Comparison of ENCODE assay signal across 8 mouse cellular contexts in genomic region chr2:90846955-90847680, GRCm38 (mm10). TPM values are rescaled to one million over a fixed set of nuclear protein-coding genes. Genes with fewer than 3 reads are reported as not detected.
DNase-seq lines count a peak whose midpoint lies in the region; ATAC-seq lines count a peak whose summit lies in the region.

Mtch2 (plus strand) TSS chr2:90847155.

- DNase-seq in c-Kit-negative CD71-positive TER-119-positive erythroid progenitor cells, embryonic 14.5 days (ENCODE audit: low read depth, low spot score): peak; percentile 96
- peak; percentile 90 for DNase-seq in fibroblast of lung, adult 2 months (ENCODE audit: low read depth)
- DNase-seq in kidney, postnatal 14 days: peak; percentile 99
- DNase-seq in liver, embryonic 13.5 days: peak; percentile 98
- peak; percentile 97 for DNase-seq in neural tube, embryonic 10.5 days (ENCODE audit: extremely low spot score, low spot score)

- H3K9me3 ChIP-seq in heart, embryonic 14.5 days (ENCODE audit: control insufficient read depth, low read length): no peaks in the 10 kb centered on the region
- no peaks in the 10 kb centered on the region for H3K9me3 ChIP-seq in liver, embryonic 13.5 days (replicated peaks)
- H3K9me3 ChIP-seq in stomach, embryonic 16.5 days (replicated peaks; ENCODE audit: control insufficient read depth, low read length): no peaks in the 10 kb centered on the region

- H3K27me3 ChIP-seq in heart, embryonic 14.5 days (ENCODE audit: control insufficient read depth, insufficient read depth, low read length): no peaks in the 10 kb centered on the region
- no peaks in the 10 kb centered on the region for H3K27me3 ChIP-seq in liver, embryonic 13.5 days
- no peaks in the 10 kb centered on the region for H3K27me3 ChIP-seq in stomach, embryonic 16.5 days (ENCODE audit: control insufficient read depth, insufficient read depth, low read length)

- peak within 1 kb of the TSS; percentile 84 to 96 for H3K4me3 ChIP-seq in heart, embryonic 14.5 days (ENCODE audit: control insufficient read depth in 1 of 2, insufficient read depth in 1 of 2, low read depth in 1 of 2, low read length in 2 of 2)
- H3K4me3 ChIP-seq in liver, embryonic 13.5 days (replicated peaks): peak within 1 kb of the TSS; percentile 90
- H3K4me3 ChIP-seq in stomach, embryonic 16.5 days (replicated peaks; ENCODE audit: low read length): peak within 1 kb of the TSS; percentile 92

- H3K4me1 ChIP-seq in heart, embryonic 14.5 days (ENCODE audit: control insufficient read depth in 2 of 2, insufficient read depth in 2 of 2, low read length in 2 of 2): peaks cover 5 to 20% of the 10 kb centered on the region in 2 experiments
- peaks cover 41% of the 10 kb centered on the region for H3K4me1 ChIP-seq in liver, embryonic 13.5 days (replicated peaks)
- H3K4me1 ChIP-seq in stomach, embryonic 16.5 days (ENCODE audit: control insufficient read depth, insufficient read depth, low read length): peaks cover 16% of the 10 kb centered on the region; the same call in 1 of the 2 replicates

- H3K27ac ChIP-seq in heart, embryonic 14.5 days (replicated peaks in 1 of 2; ENCODE audit: control insufficient read depth in 1 of 2, insufficient read depth in 1 of 2, low read depth in 2 of 2, low read length in 2 of 2): peak within 1 kb of the TSS; percentile 86 to 89
- H3K27ac ChIP-seq in liver, embryonic 13.5 days: peak within 1 kb of the TSS; percentile 87
- H3K27ac ChIP-seq in stomach, embryonic 16.5 days (ENCODE audit: low read length): peak within 1 kb of the TSS; percentile 84

- H3K36me3 ChIP-seq in heart, embryonic 14.5 days (ENCODE audit: control insufficient read depth, insufficient read depth, low read length): peaks cover 28% of the 10 kb centered on the region
- peaks cover 20% of the 10 kb centered on the region for H3K36me3 ChIP-seq in liver, embryonic 13.5 days
- peaks cover 9% of the 10 kb centered on the region for H3K36me3 ChIP-seq in stomach, embryonic 16.5 days (ENCODE audit: control insufficient read depth, insufficient read depth, low read length)

- peak within 1 kb of the TSS; percentile 81 for H3K4me2 ChIP-seq in heart, embryonic 14.5 days (ENCODE audit: low read length)
- peak within 1 kb of the TSS; percentile 82 for H3K4me2 ChIP-seq in liver, embryonic 13.5 days
- peak within 1 kb of the TSS; percentile 88 for H3K4me2 ChIP-seq in stomach, embryonic 16.5 days (ENCODE audit: low read depth, low read length)

- WGBS in heart, embryonic 14.5 days: under 1% methylated on average over 67 of the region's 67 CpGs
- under 1% methylated on average over 67 of the region's 67 CpGs for WGBS in liver, embryonic 13.5 days (ENCODE audit: insufficient replicate concordance)
- WGBS in stomach, embryonic 16.5 days: under 1% methylated on average over 67 of the region's 67 CpGs

- peak within 1 kb of the TSS; percentile 95 for H3K9ac ChIP-seq in heart, embryonic 14.5 days (ENCODE audit: low read length)
- peak within 1 kb of the TSS; percentile 92 for H3K9ac ChIP-seq in liver, embryonic 13.5 days
- peak within 1 kb of the TSS; percentile 90 for H3K9ac ChIP-seq in stomach, embryonic 16.5 days (ENCODE audit: low read length)

- ATAC-seq in CD4-positive, CD25-positive, alpha-beta regulatory T cell, adult 4 months: peak; percentile 92
- ATAC-seq in heart, embryonic 14.5 days (ENCODE audit: insufficient number of reproducible peaks, insufficient read depth, low FRiP score, low read depth): peak; percentile 97
- ATAC-seq in liver, embryonic 13.5 days (ENCODE audit: low read depth): peak; percentile 95
- peak; percentile 98 for ATAC-seq in stomach, embryonic 16.5 days (ENCODE audit: insufficient read depth, low FRiP score)

RNA-seq across cellular contexts. Expression of gene Mtch2, which starts in this region (rescaled TPM):
- 100 to 1,000 TPM; 101 to 104 TPM for polyA plus RNA-seq in CD4-positive, CD25-positive, alpha-beta regulatory T cell, adult 4 months (2017; shearing (Covaris generic))
- 277 and 286 TPM in 2 replicates for polyA plus RNA-seq in heart, embryonic 14.5 days (2014; fragmentation: Nextera tagmentation; extraction: Ambion mirVana)
- 152 and 154 TPM in 2 replicates for polyA plus RNA-seq in liver, embryonic 13.5 days (2015; fragmentation: Nextera tagmentation; extraction: Ambion mirVana)
- polyA plus RNA-seq in stomach, embryonic 16.5 days (2015; fragmentation: Nextera tagmentation; extraction: Ambion mirVana): 221 and 238 TPM in 2 replicates

Comparison
In these comparisons a context has a peak if more than half of its experiments do, and no peak if none do; other contexts are left out.
1. Peak in every context shown above with its lines: DNase-seq, ATAC-seq, H3K4me3 ChIP-seq and H3K27ac ChIP-seq.